Mouse (Mus musculus) gastrocnemius, adult 2 months (tissue): ENCODE data around the gene Mtmr10. TPM values are rescaled to one million over a fixed set of nuclear protein-coding genes. Genes with fewer than 3 reads are reported as not detected.

Source experiments
- DNase-seq: peaks from one replicate; pipeline ENCODE4 v3.0.0; 2022
- H3K27ac ChIP-seq: fragments of 200-600 bp; 2 replicates; pipeline ENCODE4 v1.8.1; 2022; ENCODE audit warnings: mild to moderate bottlenecking
- H3K4me3 ChIP-seq: fragments of 200-600 bp; 2 replicates; pipeline ENCODE4 v1.8.1; 2022; ENCODE audit warnings: mild to moderate bottlenecking, moderate library complexity
- CTCF ChIP-seq: fragments of 200-600 bp; IDR thresholded peaks from 2 replicates; pipeline ENCODE4 v1.8.1; 2022; ENCODE audit warnings: antibody characterized with exemption, mild to moderate bottlenecking, moderate library complexity
- intact Hi-C: fragments of 180-260 bp; cut with DNase I; formaldehyde crosslinking; loops from one replicate; pipeline ENCODE4 v1.15.1; 2025
- total RNA-seq, 2 experiments: library from RNA; stranded (reverse); gene quantifications; 2 replicates each; pipeline ENCODE4 v1.2.3; 2021

Gene Mtmr10
- total RNA-seq, 2 experiments from 2014 or later: 19.6 to 28.7 TPM

DNA sequence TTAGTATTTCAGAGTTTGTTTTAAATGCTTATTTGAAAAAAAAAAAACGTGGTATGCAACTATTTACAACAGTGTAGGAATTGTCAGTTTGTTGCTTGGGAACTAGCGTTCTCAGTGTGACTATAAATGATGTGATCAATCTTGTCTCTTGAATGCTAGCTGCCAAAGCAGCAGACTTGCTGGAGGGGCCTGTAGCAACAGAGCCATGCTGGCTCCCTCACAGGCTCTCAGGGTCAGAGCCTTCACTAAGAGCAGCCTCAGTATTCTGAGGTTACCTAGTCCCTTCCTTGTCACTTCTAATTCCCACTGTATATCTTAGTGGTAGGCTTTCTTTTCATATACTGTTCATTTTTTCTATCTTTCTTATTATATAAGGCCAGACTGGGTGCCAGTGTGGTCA lies 23.3 kb downstream of the Mtmr10 start:
- Histone ChIP-seq H3K27ac (no peak overlapping the region), H3K4me3 (no peak overlapping the region)
- DNase-seq: no peak
- TF ChIP-seq CTCF: no peak
- intact Hi-C loops: loop anchor here (5.0 kb wide), 1 partner anchor 72 kb away; no protein-coding TSS in a partner anchor

DNA sequence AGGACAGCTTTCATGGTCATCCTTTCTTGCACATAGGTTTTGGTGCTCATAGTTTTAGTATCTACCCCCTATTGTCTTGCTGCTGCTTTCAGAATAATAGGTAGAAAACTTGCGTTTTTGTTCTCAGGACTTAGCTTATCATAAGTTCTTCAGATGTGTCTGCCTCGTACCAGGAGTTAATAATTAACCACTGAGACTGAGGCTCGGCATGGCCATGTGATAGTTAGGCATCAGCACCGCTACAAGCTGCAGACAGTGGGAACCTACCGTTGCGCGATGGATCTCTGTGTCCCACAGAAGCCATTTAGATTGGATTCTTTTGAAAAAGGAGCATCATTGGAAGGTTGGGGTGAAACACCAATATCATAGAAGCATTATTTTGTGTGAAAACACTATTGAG lies 25.4 kb downstream of the Mtmr10 start:
- H3K4me3 ChIP-seq: no peak overlapping the region
- no peak overlapping the region for H3K27ac ChIP-seq
- intact Hi-C loops: loop anchor here (5.0 kb wide), 1 partner anchor 69 kb away; no protein-coding TSS in a partner anchor
- no peak for DNase-seq
- TF ChIP-seq CTCF: no peak

DNA sequence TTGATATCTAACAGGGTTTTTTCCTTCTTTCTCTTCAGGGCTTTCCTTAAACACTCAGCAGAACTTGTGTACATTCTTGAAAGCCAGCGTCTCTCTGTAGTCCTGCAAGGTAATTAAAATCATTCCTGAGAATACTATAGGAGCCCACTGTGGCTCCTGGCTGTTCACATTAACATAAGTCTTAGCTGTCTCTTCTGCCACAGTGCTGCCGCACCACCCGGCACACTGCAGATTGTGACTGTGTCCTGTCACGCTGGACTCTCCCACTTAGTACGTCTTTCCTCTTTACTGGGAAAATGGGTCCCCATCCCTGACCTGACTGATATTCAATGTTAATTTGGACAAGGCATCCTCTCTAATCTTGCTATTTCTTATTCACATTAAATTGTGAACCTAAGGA lies 33.7 kb downstream of the Mtmr10 start:
- DNase-seq: no peak
- TF ChIP-seq CTCF: no peak
- Histone ChIP-seq H3K4me3 (no peak overlapping the region), H3K27ac (no peak overlapping the region)
- intact Hi-C loops: no loop called here

GRCm38 (mm10) chr7:64321658-64322057 lies 34.2 kb downstream of the Mtmr10 start:
- H3K27ac ChIP-seq: no peak overlapping the region
- no peak overlapping the region for H3K4me3 ChIP-seq
- intact Hi-C loops: no loop called here
- TF ChIP-seq CTCF: no peak
- DNase-seq: no peak

DNA sequence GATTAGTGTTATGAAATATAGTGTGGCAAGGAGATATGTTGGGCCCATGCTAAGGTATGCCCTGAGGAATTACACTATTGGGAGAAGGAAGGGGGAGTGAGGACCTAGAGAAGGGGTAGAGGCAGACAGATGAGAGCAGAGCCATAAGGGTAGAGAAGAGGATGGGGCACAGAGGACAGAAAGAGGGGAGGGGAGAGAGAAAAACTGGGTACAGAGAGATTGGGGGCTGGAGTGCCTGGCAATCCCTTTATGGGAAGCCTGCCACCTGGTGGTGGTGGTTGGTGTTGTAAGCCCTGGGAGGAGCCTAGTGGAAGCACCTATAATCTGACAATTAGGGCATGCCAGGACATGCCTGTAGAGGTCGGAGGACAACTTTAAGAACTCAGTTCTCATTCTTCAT lies 39.4 kb downstream of the Mtmr10 start:
- intact Hi-C loops: loop anchor here (1.0 to 5.0 kb wide), 3 partner anchors 40 to 575 kb away; partner anchors contain the start of gene Mtmr10
- no peak overlapping the region for H3K27ac ChIP-seq
- no peak overlapping the region for H3K4me3 ChIP-seq
- DNase-seq: peak; percentile 86
- peak; percentile 94 for TF ChIP-seq CTCF

- DNase-seq: no peak
- H3K27ac ChIP-seq: no peak overlapping the region
- intact Hi-C loops: loop anchor here (1.0 to 5.0 kb wide), 3 partner anchors 40 to 575 kb away; partner anchors contain the start of gene Mtmr10
- no peak for TF ChIP-seq CTCF
- H3K4me3 ChIP-seq: no peak overlapping the region
Observed at GRCm38 (mm10) chr7:64327486-64327885, 40.0 kb downstream of the Mtmr10 start.

DNA sequence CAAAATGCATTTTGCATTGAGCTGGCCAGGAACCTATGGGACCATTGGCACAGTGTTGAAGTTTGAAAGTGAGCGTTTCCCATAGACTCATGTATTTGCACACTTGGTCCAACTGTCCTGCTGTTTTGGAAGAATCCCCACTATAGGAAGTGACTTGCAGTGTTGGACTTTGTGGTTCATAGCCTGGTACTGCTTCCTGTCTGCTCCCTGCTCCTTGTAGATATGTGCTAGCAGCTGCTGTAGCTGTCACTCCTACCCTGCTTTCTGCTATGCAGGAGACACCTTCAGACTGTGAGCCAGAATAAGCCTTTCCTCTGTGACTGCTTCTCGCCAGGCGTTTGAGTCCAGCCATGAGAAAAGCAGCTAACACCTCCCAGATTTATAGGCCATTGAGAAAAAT lies 43.9 kb downstream of the Mtmr10 start:
- H3K4me3 ChIP-seq: no peak overlapping the region
- no peak for DNase-seq
- H3K27ac ChIP-seq: no peak overlapping the region
- intact Hi-C loops: no loop called here
- no peak for TF ChIP-seq CTCF

DNA sequence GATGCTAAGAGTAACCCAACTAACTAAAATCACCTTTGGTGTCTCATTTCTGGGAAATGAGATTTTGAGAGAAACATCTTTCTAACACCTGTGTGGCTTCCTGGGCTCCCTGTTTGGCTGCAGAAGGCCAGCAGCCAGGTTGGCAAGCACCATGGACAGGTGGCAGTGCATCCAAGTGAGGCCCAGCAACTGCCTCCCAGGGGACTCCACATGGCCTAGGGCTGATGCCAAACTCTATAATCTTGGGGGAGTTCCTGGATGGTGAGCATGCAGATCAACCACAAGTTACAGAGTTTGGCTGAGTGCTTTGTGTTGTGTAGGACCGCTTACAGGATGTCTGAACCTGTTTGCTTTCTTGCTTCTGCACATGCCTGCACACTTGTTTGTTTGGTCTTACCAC lies 45.2 kb downstream of the Mtmr10 start:
- DNase-seq: peak; percentile 34

DNA sequence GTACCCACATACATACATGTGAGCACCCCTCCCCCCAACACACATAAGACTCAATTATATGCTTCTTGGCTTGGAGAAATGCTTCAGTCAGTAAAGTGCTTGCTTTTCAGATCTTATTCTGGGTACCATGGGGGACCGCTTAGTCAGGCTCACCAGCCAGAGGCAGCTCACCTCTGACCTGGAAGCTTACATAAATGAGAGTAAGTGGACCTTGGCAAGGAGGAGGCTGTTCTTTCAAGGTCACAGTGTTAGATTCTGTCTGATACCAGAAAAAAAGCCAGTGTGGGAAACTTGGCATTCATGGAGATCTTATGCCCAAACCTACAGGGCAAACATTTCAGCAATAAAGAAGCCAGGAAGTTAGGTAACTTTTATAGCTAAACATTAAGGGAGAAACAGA lies 60.4 kb downstream of the Mtmr10 start:
- no peak for DNase-seq
- intact Hi-C loops: no loop called here
- no peak overlapping the region for H3K27ac ChIP-seq
- no peak for TF ChIP-seq CTCF
- H3K4me3 ChIP-seq: no peak overlapping the region

More for the DNA sequence above, 45.2 kb downstream of the Mtmr10 start:
- intact Hi-C loops: no loop called here
- H3K27ac ChIP-seq: no peak overlapping the region
- no peak for TF ChIP-seq CTCF
- H3K4me3 ChIP-seq: no peak overlapping the region

DNA sequence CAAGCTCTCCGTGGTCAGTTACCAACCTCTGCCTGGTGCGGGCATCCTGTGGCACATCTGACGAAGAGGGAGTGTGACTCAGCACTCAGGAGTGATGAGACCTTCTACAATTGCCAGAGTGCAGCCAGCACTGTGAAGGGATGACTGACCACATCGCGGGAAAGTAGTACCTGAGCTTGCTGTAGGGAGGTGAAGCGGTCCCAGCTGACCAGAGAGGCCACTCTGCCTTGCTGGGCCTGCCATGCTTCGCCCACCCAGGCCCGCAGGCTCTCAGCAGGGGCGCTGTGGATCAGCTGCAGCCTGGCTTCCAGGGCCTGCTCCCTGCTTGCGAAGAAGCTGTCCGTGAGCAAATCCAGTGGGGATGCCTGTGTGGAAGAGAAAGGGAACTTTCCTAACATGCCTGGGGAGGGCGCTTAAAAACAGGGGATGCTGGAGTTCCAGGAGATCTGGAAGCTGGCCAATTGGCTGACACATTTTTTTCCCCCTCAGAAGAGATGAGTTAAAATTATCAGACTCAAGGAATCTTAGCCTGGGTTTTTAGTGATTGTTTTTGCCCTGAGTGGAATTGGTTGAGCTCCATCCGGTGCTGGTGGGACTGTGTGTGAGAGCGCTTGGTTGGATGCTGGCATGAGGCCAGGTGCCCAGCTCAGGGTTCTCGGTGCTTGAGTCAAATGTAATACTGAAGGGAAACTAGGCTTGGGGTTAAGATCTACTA lies 61.9 kb downstream of the Mtmr10 start:
- Histone ChIP-seq H3K4me3 (no peak overlapping the region), H3K27ac (no peak overlapping the region)
- no peak for TF ChIP-seq CTCF
- intact Hi-C loops: no loop called here
- DNase-seq: no peak

- DNase-seq: peak; percentile 54
- no peak overlapping the region for H3K4me3 ChIP-seq
- intact Hi-C loops: no loop called here
- H3K27ac ChIP-seq: peak overlapping the region; percentile 31; the same call in 1 of the 2 replicates
- no peak for TF ChIP-seq CTCF
Observed at GRCm38 (mm10) chr7:64351087-64351486, 63.6 kb downstream of the Mtmr10 start.

DNA sequence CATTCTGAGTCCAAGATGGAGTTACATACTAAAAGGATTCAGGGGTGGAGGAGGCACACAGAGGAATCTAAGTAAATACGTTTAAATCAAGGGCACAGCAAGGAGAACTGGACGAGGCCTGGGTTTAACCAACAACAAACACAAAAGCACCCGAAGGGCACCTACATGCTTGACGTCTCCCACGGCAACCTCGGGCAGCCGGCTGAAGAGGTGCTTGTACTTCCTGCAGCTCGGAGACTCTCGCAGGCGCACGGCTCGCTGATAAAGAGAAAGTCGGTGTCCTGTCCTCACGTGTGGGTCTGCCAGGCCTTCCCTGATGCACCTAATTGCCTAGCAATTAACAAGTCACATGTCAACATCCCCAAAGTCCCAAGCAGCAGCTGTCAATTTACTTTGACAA lies 66.8 kb downstream of the Mtmr10 start:
- intact Hi-C loops: no loop called here
- no peak overlapping the region for H3K27ac ChIP-seq
- no peak for TF ChIP-seq CTCF
- no peak overlapping the region for H3K4me3 ChIP-seq
- DNase-seq: no peak

GRCm38 (mm10) chr7:64356661-64357060 lies 69.2 kb downstream of the Mtmr10 start:
- intact Hi-C loops: no loop called here
- Histone ChIP-seq H3K4me3 (no peak overlapping the region), H3K27ac (no peak overlapping the region)
- no peak for TF ChIP-seq CTCF
- no peak for DNase-seq

DNA sequence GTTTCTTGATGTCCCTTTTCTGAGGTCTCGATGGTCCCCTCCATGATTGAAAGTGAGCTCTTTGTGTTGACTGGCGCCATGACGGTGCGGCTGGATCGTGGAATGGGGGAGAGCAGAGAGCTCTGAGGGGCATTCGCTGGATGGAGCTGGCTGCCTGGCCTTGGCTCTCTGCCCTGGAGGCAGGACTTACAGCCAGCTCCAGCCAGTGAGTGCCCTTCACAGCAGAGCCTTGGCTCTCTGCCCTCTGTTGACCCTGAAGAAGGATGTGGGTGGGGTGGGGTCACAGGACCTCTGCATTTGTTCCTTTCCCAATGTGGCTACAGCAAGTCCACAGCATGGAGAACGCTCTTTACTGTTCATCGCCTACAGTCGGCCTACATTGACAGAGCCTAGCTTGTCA lies 70.0 kb downstream of the Mtmr10 start:
- DNase-seq: peak; percentile 34
- no peak for TF ChIP-seq CTCF
- intact Hi-C loops: no loop called here
- Histone ChIP-seq H3K4me3 (no peak overlapping the region), H3K27ac (peak overlapping the region; percentile 53)
